Mouse (Mus musculus): Measurements from ENCODE around the gene Nav1. TPM values are rescaled to one million over a fixed set of nuclear protein-coding genes. Genes with fewer than 3 reads are reported as not detected.

The Nav1 gene
- polyA plus RNA-seq, 1 experiment, result 33.7 TPM

GRCm38 (mm10) chr1:135623136-135623535 is 16.0 kb upstream of the Nav1 start:
- Histone ChIP-seq H3K27me3 (ENCODE audit: control insufficient read depth, insufficient read depth, insufficient read length) (no peaks in the 10 kb centered on the region), H3K79me2 (ENCODE audit: control insufficient read depth, insufficient read depth) (peaks cover 52% of the 10 kb centered on the region), H3K4me3 (no peak overlapping the region), H3ac (ENCODE audit: control insufficient read depth, insufficient read length) (no peak overlapping the region), H3K4me2 (ENCODE audit: low read depth) (peak overlapping the region; percentile 49), H3K36me3 (ENCODE audit: control insufficient read depth, insufficient read depth) (no peaks in the 10 kb centered on the region)
- TF ChIP-seq POLR2AphosphoS2 (IDR thresholded peaks at IDR 0.05; ENCODE audit: insufficient read length, low read depth) (no peak), POLR2A (IDR thresholded peaks at IDR 0.05; ENCODE audit: insufficient read length, low read depth) (no peak), E2F4 (IDR thresholded peaks at IDR 0.05; ENCODE audit: insufficient read depth) (no peak), TCF3 (IDR thresholded peaks at IDR 0.05; ENCODE audit: insufficient read length, low read depth) (no peak), MYOD1 (IDR thresholded peaks at IDR 0.05; ENCODE audit: control insufficient read depth in 1 of 3, insufficient read length in 2 of 3, low read depth in 2 of 3) (no peak), SRF (IDR thresholded peaks at IDR 0.05; ENCODE audit: control insufficient read depth, insufficient read length, low read depth) (no peak), TCF12 (IDR thresholded peaks at IDR 0.05; ENCODE audit: insufficient read depth, poor library complexity, severe bottlenecking) (no peak), MAX (IDR thresholded peaks at IDR 0.05; ENCODE audit: low read depth) (no peak), USF1 (IDR thresholded peaks at IDR 0.05; ENCODE audit: low read depth) (no peak), MYOG (IDR thresholded peaks at IDR 0.05; ENCODE audit: control insufficient read depth in 1 of 3, insufficient read depth in 1 of 3, insufficient read length in 2 of 3, low read depth in 2 of 3) (no peak), CEBPB (IDR thresholded peaks at IDR 0.05; ENCODE audit: insufficient read depth, poor library complexity, severe bottlenecking) (no peak), REST (IDR thresholded peaks at IDR 0.05; ENCODE audit: insufficient read depth, insufficient read length) (no peak)

- TF ChIP-seq MYOD1 (IDR thresholded peaks at IDR 0.05; ENCODE audit: control insufficient read depth in 1 of 3, insufficient read length in 2 of 3, low read depth in 2 of 3) (peak in 1 of 3 experiments; percentile 38), REST (IDR thresholded peaks at IDR 0.05; ENCODE audit: insufficient read depth, insufficient read length) (no peak), SRF (IDR thresholded peaks at IDR 0.05; ENCODE audit: control insufficient read depth, insufficient read length, low read depth) (no peak), USF1 (IDR thresholded peaks at IDR 0.05; ENCODE audit: low read depth) (no peak), POLR2AphosphoS2 (IDR thresholded peaks at IDR 0.05; ENCODE audit: insufficient read length, low read depth) (no peak)
- Histone ChIP-seq H3K27me3 (ENCODE audit: control insufficient read depth, insufficient read depth, insufficient read length) (no peaks in the 10 kb centered on the region), H3K4me3 (no peak overlapping the region), H3K79me2 (ENCODE audit: control insufficient read depth, insufficient read depth) (peaks cover 62% of the 10 kb centered on the region), H3K4me2 (ENCODE audit: low read depth) (no peak overlapping the region), H3ac (ENCODE audit: control insufficient read depth, insufficient read length) (no peak overlapping the region), H3K36me3 (ENCODE audit: control insufficient read depth, insufficient read depth) (no peaks in the 10 kb centered on the region)
Observed at GRCm38 (mm10) chr1:135621307-135621706, 14.2 kb upstream of the Nav1 start.

- no peak overlapping the region for H3ac ChIP-seq (ENCODE audit: control insufficient read depth, insufficient read length)
- no peak for TF ChIP-seq MYOG (IDR thresholded peaks at IDR 0.05; ENCODE audit: control insufficient read depth in 1 of 3, insufficient read depth in 1 of 3, insufficient read length in 2 of 3, low read depth in 2 of 3)
- no peaks in the 10 kb centered on the region for H3K27me3 ChIP-seq (ENCODE audit: control insufficient read depth, insufficient read depth, insufficient read length)
- H3K79me2 ChIP-seq (ENCODE audit: control insufficient read depth, insufficient read depth), result peaks cover 70% of the 10 kb centered on the region
- H3K36me3 ChIP-seq (ENCODE audit: control insufficient read depth, insufficient read depth), result no peaks in the 10 kb centered on the region
- peak overlapping the region; percentile 16 for H3K4me2 ChIP-seq (ENCODE audit: low read depth)
- no peak overlapping the region for H3K4me3 ChIP-seq
Observed at GRCm38 (mm10) chr1:135619932-135620391, 12.9 kb upstream of the Nav1 start.

- no peak for TF ChIP-seq TCF12 (IDR thresholded peaks at IDR 0.05; ENCODE audit: insufficient read depth, poor library complexity, severe bottlenecking)
- no peak for TF ChIP-seq POLR2AphosphoS2 (IDR thresholded peaks at IDR 0.05; ENCODE audit: insufficient read length, low read depth)
- no peak for TF ChIP-seq MYOD1 (IDR thresholded peaks at IDR 0.05; ENCODE audit: control insufficient read depth in 1 of 3, insufficient read length in 2 of 3, low read depth in 2 of 3)
- no peak for TF ChIP-seq MYOG (IDR thresholded peaks at IDR 0.05; ENCODE audit: control insufficient read depth in 1 of 3, insufficient read depth in 1 of 3, insufficient read length in 2 of 3, low read depth in 2 of 3)
- TF ChIP-seq CEBPB (IDR thresholded peaks at IDR 0.05; ENCODE audit: insufficient read depth, poor library complexity, severe bottlenecking), result no peak
- TF ChIP-seq SRF (IDR thresholded peaks at IDR 0.05; ENCODE audit: control insufficient read depth, insufficient read length, low read depth), result no peak
- TF ChIP-seq MAX (IDR thresholded peaks at IDR 0.05; ENCODE audit: low read depth), result no peak
- no peak for TF ChIP-seq POLR2A (IDR thresholded peaks at IDR 0.05; ENCODE audit: insufficient read length, low read depth)
- no peak for TF ChIP-seq USF1 (IDR thresholded peaks at IDR 0.05; ENCODE audit: low read depth)
- H3K4me3 ChIP-seq, result no peak overlapping the region
- H3K79me2 ChIP-seq (ENCODE audit: control insufficient read depth, insufficient read depth), result peaks cover 72% of the 10 kb centered on the region
- H3K36me3 ChIP-seq (ENCODE audit: control insufficient read depth, insufficient read depth), result no peaks in the 10 kb centered on the region
- H3K4me2 ChIP-seq (ENCODE audit: low read depth), result no peak overlapping the region
- no peaks in the 10 kb centered on the region for H3K27me3 ChIP-seq (ENCODE audit: control insufficient read depth, insufficient read depth, insufficient read length)
- no peak overlapping the region for H3ac ChIP-seq (ENCODE audit: control insufficient read depth, insufficient read length)
Observed at GRCm38 (mm10) chr1:135619130-135619529, 12.0 kb upstream of the Nav1 start.

DNA sequence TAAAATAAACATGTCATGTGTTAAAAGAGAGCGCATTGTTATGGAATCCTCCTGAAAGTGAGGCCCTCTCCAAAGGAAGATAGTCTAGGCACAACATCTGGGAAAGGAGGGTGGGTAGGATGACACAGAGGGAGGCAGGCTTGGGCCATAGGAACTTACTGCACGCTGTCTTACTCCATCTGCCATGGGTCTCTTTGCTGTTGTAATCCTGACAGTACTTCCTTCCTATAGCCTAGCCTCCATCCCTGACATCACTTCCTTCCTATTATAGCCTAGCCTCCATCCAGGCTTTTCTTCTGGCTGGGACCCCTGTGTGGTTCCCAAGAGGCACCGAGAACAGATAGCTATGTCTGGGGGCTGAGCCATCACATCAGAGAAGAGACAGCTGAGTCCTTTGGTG is 10.2 kb upstream of the Nav1 start:
- Histone ChIP-seq H3K4me3 (no peak overlapping the region), H3K79me2 (ENCODE audit: control insufficient read depth, insufficient read depth) (peaks cover 71% of the 10 kb centered on the region), H3K36me3 (ENCODE audit: control insufficient read depth, insufficient read depth) (no peaks in the 10 kb centered on the region), H3ac (ENCODE audit: control insufficient read depth, insufficient read length) (no peak overlapping the region), H3K4me2 (ENCODE audit: low read depth) (no peak overlapping the region), H3K27me3 (ENCODE audit: control insufficient read depth, insufficient read depth, insufficient read length) (no peaks in the 10 kb centered on the region)
- TF ChIP-seq TCF12 (IDR thresholded peaks at IDR 0.05; ENCODE audit: insufficient read depth, poor library complexity, severe bottlenecking) (no peak), USF1 (IDR thresholded peaks at IDR 0.05; ENCODE audit: low read depth) (no peak), E2F4 (IDR thresholded peaks at IDR 0.05; ENCODE audit: insufficient read depth) (no peak), POLR2AphosphoS2 (IDR thresholded peaks at IDR 0.05; ENCODE audit: insufficient read length, low read depth) (no peak), MYOD1 (IDR thresholded peaks at IDR 0.05; ENCODE audit: control insufficient read depth in 1 of 3, insufficient read length in 2 of 3, low read depth in 2 of 3) (no peak)
